Mouse (Mus musculus) cortical plate, adult 2 months (tissue): ENCODE data around the gene Micu1.

Source experiments
- CTCF ChIP-seq: fragments of 200-500 bp; IDR thresholded peaks from 2 replicates; pipeline ENCODE4 v1.5.1; 2011; ENCODE audit warnings: mild to moderate bottlenecking, control low read depth, low read length; ENCODE audit not compliant: insufficient read depth; ENCODE audit errors: extremely low read depth
- POLR2A ChIP-seq: fragments of 200-500 bp; IDR thresholded peaks from 2 replicates; pipeline ENCODE4 v1.6.1; 2011; ENCODE audit warnings: mild to moderate bottlenecking, low read length, control low read depth; ENCODE audit not compliant: insufficient read depth; ENCODE audit errors: extremely low read depth

GRCm38 (mm10) chr10:59667377-59667776, 34.9 kb upstream of the Micu1 start:
- no peak for TF ChIP-seq CTCF
- no peak for TF ChIP-seq POLR2A
